Mouse (Mus musculus) adrenal gland, postnatal 25 days (tissue): ENCODE measurements around the gene Hsd17b13. TPM values are rescaled to one million over a fixed set of nuclear protein-coding genes. Genes with fewer than 3 reads are reported as not detected.
A peak's percentile ranks its signal among the peaks of the same experiment; 100 is the strongest.
"Not testable (repeated sequence)": the region's sequence is repeated elsewhere in the genome, so short reads cannot be mapped to it uniquely, and the experiment has no call there.

Experiments
- DNase-seq: peaks from one replicate; pipeline ENCODE4 v3.0.0; 2021; ENCODE audit warnings: mixed read lengths
- long read RNA-seq: library from polyadenylated mRNA; stranded (forward); transcript quantifications from one replicate; pipeline ENCODE4 v2.0.0, GENCODE M21; 2021
- total RNA-seq: library from RNA; stranded (reverse); gene quantifications from 2 replicates; pipeline ENCODE4 v1.2.3, GENCODE M21; 2021

Hsd17b13 gene
- total RNA-seq: 4.3 TPM in 1 of 2 replicates, not detected in the other
- long read RNA-seq, transcript Hsd17b13-202 (7 exons, 1,310 nt): major isoform, 123 of 125 reads
- long read RNA-seq, partial matches to known transcripts: 1 of 125 reads
- long read RNA-seq, other reads (novel, unspliced or antisense): 1 of 125 reads

GRCm38 (mm10) chr5:103977297-103977696 lies at the start of gene Hsd17b13:
Gene Hsd17b13, minus strand, starts transcription at chr5:103977410.
- no peak for DNase-seq

GRCm38 (mm10) chr5:104025245-104025854 lies 48.1 kb upstream of the Hsd17b13 start:
- no peak for DNase-seq

GRCm38 (mm10) chr5:104024762-104025161 lies 47.6 kb upstream of the Hsd17b13 start:
- DNase-seq: no peak

GRCm38 (mm10) chr5:104024193-104024592 lies 47.0 kb upstream of the Hsd17b13 start:
- not testable (repeated sequence) for DNase-seq

- no peak for DNase-seq
Observed at GRCm38 (mm10) chr5:104023289-104024020, 46.2 kb upstream of the Hsd17b13 start.

- DNase-seq: no peak
Observed at GRCm38 (mm10) chr5:104022558-104022957, 45.3 kb upstream of the Hsd17b13 start.

GRCm38 (mm10) chr5:104021597-104022378 lies 44.6 kb upstream of the Hsd17b13 start, which contains the start of gene Hsd17b11:
Gene Hsd17b11, minus strand, starts transcription at chr5:104021919.
- DNase-seq: peak; percentile 85

- DNase-seq: no peak
Observed at GRCm38 (mm10) chr5:104011419-104011818, 34.2 kb upstream of the Hsd17b13 start.

- DNase-seq: no peak
Observed at GRCm38 (mm10) chr5:104010261-104010660, 33.1 kb upstream of the Hsd17b13 start.

- DNase-seq: no peak
Observed at GRCm38 (mm10) chr5:104009421-104009820, 32.2 kb upstream of the Hsd17b13 start.

- no peak for DNase-seq
Observed at GRCm38 (mm10) chr5:104007801-104008200, 30.6 kb upstream of the Hsd17b13 start.

GRCm38 (mm10) chr5:104006811-104007210 lies 29.6 kb upstream of the Hsd17b13 start:
- no peak for DNase-seq

- DNase-seq: no peak
Observed at GRCm38 (mm10) chr5:104003955-104004354, 26.7 kb upstream of the Hsd17b13 start.

GRCm38 (mm10) chr5:104003256-104003931 lies 26.2 kb upstream of the Hsd17b13 start:
- DNase-seq: no peak

- no peak for DNase-seq
Observed at GRCm38 (mm10) chr5:104002549-104003255, 25.5 kb upstream of the Hsd17b13 start.

- DNase-seq: peak; percentile 85
Observed at GRCm38 (mm10) chr5:103999738-104000137, 22.5 kb upstream of the Hsd17b13 start.

- peak; percentile 58 for DNase-seq
Observed at GRCm38 (mm10) chr5:103998739-103999138, 21.5 kb upstream of the Hsd17b13 start.

GRCm38 (mm10) chr5:103995181-103995580 lies 18.0 kb upstream of the Hsd17b13 start:
- no peak for DNase-seq

- no peak for DNase-seq
Observed at GRCm38 (mm10) chr5:103994669-103995068, 17.5 kb upstream of the Hsd17b13 start.

- no peak for DNase-seq
Observed at GRCm38 (mm10) chr5:103993601-103994000, 16.4 kb upstream of the Hsd17b13 start.

- no peak for DNase-seq
Observed at GRCm38 (mm10) chr5:103992831-103993230, 15.6 kb upstream of the Hsd17b13 start.
